Mouse (Mus musculus): ENCODE measurements around the gene Olfr239.
"Not testable (repeated sequence)": the region's sequence is repeated elsewhere in the genome, so short reads cannot be mapped to it uniquely, and the experiment has no call there.

The Olfr239 gene

GRCm38 (mm10) chr17:33191002-33191401 lies at the start of gene Olfr239:
Gene Olfr239 (plus strand): TSS chr17:33191302.
- CTCF ChIA-PET: not testable (repeated sequence)

- CTCF ChIA-PET: not testable (repeated sequence)
These were observed 23.0 kb upstream of the Olfr239 start, which contains the start of gene Olfr55 for GRCm38 (mm10) chr17:33168147-33168546. Gene Olfr55 (plus strand): TSS chr17:33168447.

GRCm38 (mm10) chr17:33221590-33221989 lies 30.5 kb downstream of the Olfr239 start, which contains the start of gene Olfr1564:
Gene Olfr1564 (minus strand): TSS chr17:33221690.
- CTCF ChIA-PET: no interaction called here

GRCm38 (mm10) chr17:33236646-33237045 lies 45.5 kb downstream of the Olfr239 start:
- CTCF ChIA-PET: not testable (repeated sequence)

Data from spleen, embryonic (tissue).